Mouse (Mus musculus) left cerebral cortex, adult 6 months (tissue): ENCODE measurements around the gene Heatr3. TPM values are rescaled to one million over a fixed set of nuclear protein-coding genes. Genes with fewer than 3 reads are reported as not detected.

ENCODE experiments used
- long read RNA-seq, 2 experiments: library from polyadenylated mRNA; unstranded; transcript quantifications; one replicate each; pipeline ENCODE4 v2.0.0; 2019 to 2020
- polyA plus RNA-seq: library from polyadenylated mRNA; unstranded; fragments of <200 nt; fragmentation: Nextera tagmentation; gene quantifications from 2 replicates; pipeline ENCODE4 v1.2.3, GENCODE M21; 2021

The Heatr3 gene
- polyA plus RNA-seq = 11.0 and 11.4 TPM in 2 replicates
- long read RNA-seq, experiment 1, transcript Heatr3-201 (15 exons, 3,251 nt) = major isoform, 98 of 135 reads
- long read RNA-seq, experiment 1, partial matches to known transcripts = 21 of 135 reads
- long read RNA-seq, experiment 1, other reads (novel, unspliced or antisense) = 15 of 135 reads
- long read RNA-seq, experiment 2, transcript Heatr3-201 (15 exons, 3,251 nt) = major isoform, 8 of 13 reads
- long read RNA-seq, experiment 2, partial matches to known transcripts = 5 of 13 reads
- long read RNA-seq, experiment 2, other reads (novel, unspliced or antisense) = 0 of 13 reads

GRCm38 (mm10) chr8:88137748-88138484 lies at the start of gene Heatr3:
Heatr3 (plus strand) TSS chr8:88137855.

GRCm38 (mm10) chr8:88118456-88119036 lies 19.1 kb upstream of the Heatr3 start, which contains the start of gene Cnep1r1:
Cnep1r1 (plus strand) TSS chr8:88118769.

GRCm38 (mm10) chr8:88198945-88199571 lies 61.4 kb downstream of the Heatr3 start, which contains the start of gene Tent4b:
Tent4b (plus strand) TSS chr8:88199213.

Other genes with a start within 250 kb of the Heatr3 start
- gene Zfp423, start 178.3 kb upstream of the Heatr3 start, polyA plus RNA-seq = 6.0 and 41.4 TPM in 2 replicates
- gene Cnep1r1, start 19.1 kb upstream of the Heatr3 start, polyA plus RNA-seq = 17.5 and 27.9 TPM in 2 replicates
- gene Tent4b, start 61.4 kb downstream of the Heatr3 start, polyA plus RNA-seq = 3.9 and 4.0 TPM in 2 replicates
- 0.43 and 0.73 TPM in 2 replicates for gene Adcy7, start 134.5 kb downstream of the Heatr3 start, polyA plus RNA-seq
- 24.3 and 66.3 TPM in 2 replicates for gene Brd7, start 224.3 kb downstream of the Heatr3 start, polyA plus RNA-seq